Mouse (Mus musculus) midbrain, embryonic 12.5 days (tissue): ENCODE measurements around the gene Fancc. TPM values are rescaled to one million over a fixed set of nuclear protein-coding genes. Genes with fewer than 3 reads are reported as not detected.

Experiments used
- ATAC-seq: fragments of 200-750 bp; cut with Nextera tagmentation; 2 replicates; pipeline ENCODE4 v1.8.0; 2017; ENCODE audit warnings: low read depth, moderate TSS enrichment, moderate library complexity; ENCODE audit not compliant: low FRiP score
- H3K27ac ChIP-seq: fragments of 300-500 bp; sonication (generic); replicated peaks from 2 replicates; pipeline ENCODE4 v1.5.1; 2016; ENCODE audit warnings: mild to moderate bottlenecking
- H3K27me3 ChIP-seq: fragments of 300-500 bp; sonication (generic); 2 replicates; pipeline ENCODE4 v1.6.1; 2016; ENCODE audit warnings: mild to moderate bottlenecking
- H3K36me3 ChIP-seq: fragments of 300-500 bp; sonication (generic); 2 replicates; pipeline ENCODE4 v1.6.1; 2016
- H3K4me1 ChIP-seq: fragments of 300-500 bp; sonication (generic); 2 replicates; pipeline ENCODE4 v1.6.1; 2016
- H3K4me2 ChIP-seq: fragments of 300-500 bp; sonication (generic); replicated peaks from 2 replicates; pipeline ENCODE4 v1.6.1; 2016; ENCODE audit warnings: mild to moderate bottlenecking, moderate library complexity
- H3K4me3 ChIP-seq: fragments of 300-500 bp; sonication (generic); 2 replicates; pipeline ENCODE4 v1.5.1; 2016; ENCODE audit warnings: mild to moderate bottlenecking
- H3K9ac ChIP-seq: fragments of 300-500 bp; sonication (generic); replicated peaks from 2 replicates; pipeline ENCODE4 v1.6.1; 2016; ENCODE audit warnings: mild to moderate bottlenecking, moderate library complexity
- H3K9me3 ChIP-seq: fragments of 300-500 bp; sonication (generic); 2 replicates; pipeline ENCODE4 v1.6.1; 2016; ENCODE audit warnings: mild to moderate bottlenecking
- WGBS: fragments of 180-500 bp; shearing (Covaris S2); methylation state at CpG from one replicate; pipeline ENCODE4 v1.1.7; 2016; 5-methylcytosine and 5-hydroxymethylcytosine counted together
- polyA plus RNA-seq: library from polyadenylated mRNA; unstranded; fragments of >200 nt; fragmentation: Nextera tagmentation; extraction: Ambion mirVana; gene quantifications from 2 replicates; pipeline ENCODE4 v1.2.1, GENCODE M21; 2016

Gene Fancc
- polyA plus RNA-seq, 1 experiment from 2014 or later, result 24.8 TPM

DNA sequence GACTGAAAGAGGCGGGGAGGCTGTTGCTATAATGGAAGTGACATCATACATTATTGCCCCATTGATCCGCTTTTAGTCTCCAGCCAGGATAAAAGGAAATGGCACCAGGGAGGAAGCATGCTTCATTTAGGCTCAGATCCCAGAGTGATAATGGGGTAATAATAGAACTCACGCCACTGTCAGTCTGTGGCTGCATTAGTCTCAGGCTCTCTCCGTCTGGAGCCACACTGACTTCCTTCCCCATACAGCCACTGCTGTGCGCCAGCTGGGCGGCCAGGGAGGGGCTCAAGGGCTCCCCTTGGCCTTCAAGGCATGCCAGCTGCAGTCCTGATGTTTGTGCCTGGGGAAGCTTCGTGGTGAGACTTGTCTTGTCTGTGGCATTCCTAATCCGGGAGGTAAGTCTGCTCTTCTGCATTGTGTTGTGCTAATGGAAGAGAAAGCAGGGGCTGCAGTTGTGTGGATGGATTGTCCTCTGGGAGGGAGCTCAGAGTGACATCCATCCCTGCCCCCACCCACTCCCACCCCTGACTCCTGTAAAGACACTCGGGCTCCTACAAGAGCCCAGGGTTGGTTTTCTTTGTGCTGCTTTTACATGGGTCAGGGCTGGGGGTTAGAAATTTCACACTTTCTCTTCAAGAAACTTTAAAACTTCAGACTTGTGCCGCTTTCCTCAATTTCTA, 218.1 kb downstream of the Fancc start:
- WGBS, result 9% methylated on average over 10 of the region's 10 CpGs
- Histone ChIP-seq H3K9ac (no peak overlapping the region), H3K9me3 (no peaks in the 10 kb centered on the region), H3K4me3 (no peak overlapping the region), H3K27ac (peak overlapping the region; percentile 61; the same call in 1 of the 2 replicates), H3K36me3 (no peaks in the 10 kb centered on the region), H3K27me3 (peaks cover 39% of the 10 kb centered on the region; the same call in 1 of the 2 replicates), H3K4me2 (peak overlapping the region; percentile 41), H3K4me1 (peaks cover 36% of the 10 kb centered on the region)
- peak; percentile 81 for ATAC-seq

DNA sequence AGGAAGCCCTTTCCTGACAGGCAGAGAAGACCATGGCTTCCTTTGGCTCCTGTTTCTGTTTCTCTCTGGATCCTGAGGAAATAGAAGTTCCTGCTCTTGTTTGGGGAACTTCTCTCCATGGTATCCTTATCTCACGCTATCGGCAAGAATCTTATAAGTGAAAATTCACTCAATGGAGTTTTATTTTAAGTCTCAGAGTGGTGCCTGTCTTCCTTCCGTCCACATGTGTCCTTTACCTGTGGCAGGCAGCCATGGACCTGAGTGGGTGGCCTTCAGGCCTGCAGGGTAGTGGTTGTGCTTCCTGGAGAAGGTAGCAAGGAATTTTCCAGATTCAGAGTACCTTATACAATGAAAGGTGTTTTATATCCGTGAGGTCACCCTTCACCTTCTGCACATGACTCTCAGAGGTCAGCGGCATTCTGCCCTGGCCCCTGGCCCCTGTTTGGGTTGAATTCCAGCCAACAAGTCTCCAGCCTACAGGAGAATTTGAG, 218.9 kb downstream of the Fancc start:
- peaks cover 42% of the 10 kb centered on the region; the same call in 1 of the 2 replicates for H3K27me3 ChIP-seq
- no peaks in the 10 kb centered on the region for H3K9me3 ChIP-seq
- no peak overlapping the region for H3K4me3 ChIP-seq
- H3K9ac ChIP-seq, result 0 out of 2 replicates have a peak overlapping the region, but pooled peaks have one; percentile 24
- H3K4me2 ChIP-seq, result peak overlapping the region; percentile 41; the same call in 1 of the 2 replicates
- 63% methylated on average over 5 of the region's 5 CpGs for WGBS
- peaks cover 40% of the 10 kb centered on the region for H3K4me1 ChIP-seq
- H3K27ac ChIP-seq, result no peak overlapping the region
- ATAC-seq, result no peak
- H3K36me3 ChIP-seq, result no peaks in the 10 kb centered on the region

DNA sequence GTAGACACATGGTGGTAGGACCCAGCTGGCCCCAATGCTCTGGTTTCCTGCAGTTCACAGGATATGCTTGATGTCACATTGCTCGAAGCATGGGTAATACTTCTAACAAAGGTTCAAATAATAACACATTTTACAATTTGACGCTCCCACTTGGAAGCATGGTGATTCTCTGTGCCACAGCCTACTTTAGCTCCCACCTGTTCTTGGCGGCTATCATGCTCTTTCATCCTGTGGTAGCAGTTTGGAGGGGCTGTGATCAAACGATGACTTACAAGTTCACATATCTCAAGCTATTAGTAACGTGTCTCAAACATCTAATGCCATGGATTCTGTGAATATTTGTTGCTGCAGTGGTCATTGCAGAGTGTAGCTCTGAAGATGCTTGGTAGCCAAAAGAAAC, 219.8 kb downstream of the Fancc start:
- Histone ChIP-seq H3K4me3 (no peak overlapping the region), H3K4me2 (no peak overlapping the region), H3K9ac (no peak overlapping the region), H3K27me3 (peaks cover 44% of the 10 kb centered on the region; the same call in 1 of the 2 replicates), H3K9me3 (no peaks in the 10 kb centered on the region), H3K4me1 (peaks cover 48% of the 10 kb centered on the region), H3K36me3 (no peaks in the 10 kb centered on the region), H3K27ac (no peak overlapping the region)
- ATAC-seq, result no peak
- 77% methylated on average over 5 of the region's 5 CpGs for WGBS

DNA sequence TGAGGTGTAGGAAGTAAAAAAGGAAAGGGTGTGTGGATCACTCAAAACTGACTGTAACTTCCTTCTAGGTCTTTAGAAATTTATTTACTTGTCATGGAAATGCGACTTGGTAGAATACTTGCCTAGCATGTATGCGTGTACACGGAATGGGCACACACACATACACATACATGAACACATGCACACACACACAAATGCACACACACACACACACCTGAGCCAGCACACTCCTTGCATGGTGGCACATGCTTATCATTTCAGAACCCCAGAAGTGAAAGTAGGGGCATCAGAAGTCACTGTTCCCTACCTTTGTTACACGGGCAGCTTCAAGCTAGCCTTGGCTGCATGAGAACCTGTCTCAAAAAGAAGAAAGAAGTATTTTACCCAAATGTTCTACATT, 220.7 kb downstream of the Fancc start:
- Histone ChIP-seq H3K4me2 (no peak overlapping the region), H3K27me3 (peaks cover 42% of the 10 kb centered on the region; the same call in 1 of the 2 replicates), H3K27ac (no peak overlapping the region), H3K9me3 (no peaks in the 10 kb centered on the region), H3K36me3 (no peaks in the 10 kb centered on the region), H3K9ac (no peak overlapping the region), H3K4me3 (no peak overlapping the region), H3K4me1 (peaks cover 54% of the 10 kb centered on the region)
- 93% methylated on average over 4 of the region's 4 CpGs for WGBS
- no peak for ATAC-seq

DNA sequence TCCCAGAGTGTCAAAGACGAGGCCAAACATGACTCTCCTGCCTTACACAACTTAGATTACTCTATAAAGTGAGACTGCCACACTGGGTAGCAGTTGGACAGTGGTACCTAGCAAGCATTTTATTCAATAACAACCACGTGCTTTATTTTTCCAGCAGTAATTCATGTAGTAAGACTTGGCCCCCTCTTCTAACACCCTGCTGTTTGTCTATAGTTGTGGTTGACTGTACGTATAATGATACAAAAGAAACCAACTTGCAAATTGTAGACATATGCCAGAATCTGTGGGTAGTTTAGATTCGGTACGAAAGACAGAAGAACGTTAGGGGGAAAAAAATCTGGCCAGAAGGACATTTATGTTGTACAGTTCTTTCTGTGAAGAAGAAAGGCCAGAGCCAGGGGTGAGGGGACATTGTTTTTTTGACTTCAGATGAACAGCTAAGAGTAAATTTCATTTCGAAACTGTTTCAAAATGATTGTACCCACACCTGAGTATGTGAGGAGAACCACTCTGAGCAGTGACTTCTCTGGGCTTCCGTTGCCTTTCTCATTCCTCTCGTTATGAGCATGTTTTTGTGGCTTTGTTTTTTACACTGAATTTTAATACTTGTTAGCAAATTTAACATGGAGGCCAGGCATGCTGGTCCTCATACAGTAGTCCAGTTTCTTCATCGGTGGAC, 222.5 kb downstream of the Fancc start:
- 84% methylated on average over 10 of the region's 10 CpGs for WGBS
- ATAC-seq, result no peak
- no peaks in the 10 kb centered on the region for H3K9me3 ChIP-seq
- H3K4me1 ChIP-seq, result peaks cover 39% of the 10 kb centered on the region
- no peaks in the 10 kb centered on the region for H3K36me3 ChIP-seq
- peaks cover 45% of the 10 kb centered on the region for H3K27me3 ChIP-seq
- H3K9ac ChIP-seq, result no peak overlapping the region
- H3K27ac ChIP-seq, result no peak overlapping the region
- H3K4me3 ChIP-seq, result no peak overlapping the region
- H3K4me2 ChIP-seq, result peak overlapping the region; percentile 38

DNA sequence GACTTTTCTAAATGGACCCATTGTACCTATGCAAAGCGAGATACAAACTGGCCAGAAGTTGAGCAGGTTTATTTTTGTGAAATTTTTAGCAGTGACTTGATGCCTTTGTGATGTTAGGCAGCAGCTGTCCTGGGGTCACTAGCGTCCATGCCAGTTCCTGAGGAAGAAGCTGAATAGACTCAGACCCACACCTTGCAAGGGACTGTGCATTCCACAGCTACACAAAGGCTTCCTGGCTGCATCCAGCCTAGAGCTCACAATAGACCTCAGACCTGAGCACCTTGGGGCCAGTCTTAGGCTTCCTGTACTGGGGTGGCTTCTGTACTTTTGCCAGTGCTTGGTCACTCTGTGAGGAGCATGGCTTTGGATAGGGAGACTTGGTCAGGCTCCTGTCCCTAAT, 223.2 kb downstream of the Fancc start:
- Histone ChIP-seq H3K27ac (no peak overlapping the region), H3K4me1 (peaks cover 31% of the 10 kb centered on the region), H3K4me2 (peak overlapping the region; percentile 38), H3K36me3 (no peaks in the 10 kb centered on the region), H3K9me3 (no peaks in the 10 kb centered on the region), H3K27me3 (peaks cover 50% of the 10 kb centered on the region), H3K4me3 (peak overlapping the region; percentile 13; the same call in 1 of the 2 replicates), H3K9ac (no peak overlapping the region)
- no peak for ATAC-seq
- WGBS, result 36% methylated on average over 2 of the region's 2 CpGs

DNA sequence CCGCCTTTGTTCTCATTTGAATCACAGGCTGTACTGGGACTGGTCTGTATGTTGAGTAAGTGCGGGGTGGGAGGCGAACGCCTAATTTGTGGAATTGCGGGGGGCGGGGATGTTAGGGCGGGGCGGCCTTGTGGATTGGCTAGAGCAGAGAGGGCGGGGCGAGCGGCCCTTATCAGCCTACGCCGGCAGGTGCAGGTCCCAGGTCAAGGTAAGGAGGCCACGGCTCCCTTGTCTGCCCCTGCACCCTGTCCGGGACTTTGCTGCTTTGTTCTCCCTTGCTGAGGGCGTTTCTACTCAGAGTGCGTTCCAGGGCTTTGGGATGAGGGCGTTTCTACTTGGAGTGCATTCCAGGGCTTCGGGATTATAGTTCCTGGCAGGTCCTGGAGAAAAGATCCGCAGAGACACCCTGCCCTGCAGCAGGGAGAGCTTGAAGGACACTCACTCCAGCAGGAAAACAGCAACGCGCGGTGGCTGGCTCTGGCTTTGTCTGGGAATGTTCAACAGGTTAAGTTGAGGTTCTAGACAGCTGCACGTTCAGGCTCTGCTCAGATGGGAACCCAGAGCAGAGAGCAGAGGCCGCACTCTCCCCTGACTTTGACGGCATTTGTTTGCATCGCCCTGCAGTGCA, 224.4 kb downstream of the Fancc start:
- H3K4me2 ChIP-seq, result peak overlapping the region; percentile 73
- H3K9ac ChIP-seq, result peak overlapping the region; percentile 47
- ATAC-seq, result peak; percentile 87
- H3K4me3 ChIP-seq, result peak overlapping the region; percentile 47
- H3K27me3 ChIP-seq, result peaks cover 52% of the 10 kb centered on the region
- no peaks in the 10 kb centered on the region for H3K9me3 ChIP-seq
- H3K36me3 ChIP-seq, result no peaks in the 10 kb centered on the region
- under 1% methylated on average over 27 of the region's 27 CpGs for WGBS
- peak overlapping the region; percentile 58 for H3K27ac ChIP-seq
- H3K4me1 ChIP-seq, result peaks cover 22% of the 10 kb centered on the region

DNA sequence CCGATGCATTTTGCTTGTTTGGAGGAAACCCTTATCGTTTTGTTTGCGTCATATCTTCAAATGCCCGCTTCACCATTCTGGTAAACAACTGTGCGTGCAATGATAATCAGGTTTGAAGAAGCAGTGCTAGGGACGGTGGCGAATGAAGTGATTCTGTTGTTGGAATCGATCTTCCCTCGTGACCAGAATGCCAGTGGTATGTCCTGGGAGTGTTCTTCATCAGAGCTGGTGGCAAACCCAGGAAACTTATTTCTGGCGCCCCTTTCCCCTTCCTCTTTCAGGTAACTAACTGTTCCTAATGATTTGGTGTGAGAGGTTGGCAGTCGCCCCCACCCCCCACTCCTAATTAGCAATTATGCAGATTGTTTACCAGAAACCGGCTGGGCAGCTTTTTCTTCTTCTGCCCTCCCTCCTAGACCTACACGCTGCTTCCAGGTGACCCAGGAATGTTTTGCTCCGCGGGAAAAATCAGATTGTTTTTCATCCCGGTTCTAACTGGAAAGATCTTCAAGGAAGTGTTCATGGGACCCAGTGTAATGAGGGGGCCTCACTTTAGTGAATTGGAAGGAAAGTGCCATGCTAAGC, 225.0 kb downstream of the Fancc start:
- Histone ChIP-seq H3K27ac (no peak overlapping the region), H3K9me3 (no peaks in the 10 kb centered on the region), H3K4me3 (peak overlapping the region; percentile 47), H3K4me1 (peaks cover 22% of the 10 kb centered on the region), H3K9ac (0 out of 2 replicates have a peak overlapping the region, but pooled peaks have one; percentile 47), H3K27me3 (peaks cover 48% of the 10 kb centered on the region), H3K36me3 (no peaks in the 10 kb centered on the region), H3K4me2 (peak overlapping the region; percentile 73)
- peak; percentile 24 for ATAC-seq
- 5% methylated on average over 16 of the region's 16 CpGs for whole genome bisulfite sequencing

DNA sequence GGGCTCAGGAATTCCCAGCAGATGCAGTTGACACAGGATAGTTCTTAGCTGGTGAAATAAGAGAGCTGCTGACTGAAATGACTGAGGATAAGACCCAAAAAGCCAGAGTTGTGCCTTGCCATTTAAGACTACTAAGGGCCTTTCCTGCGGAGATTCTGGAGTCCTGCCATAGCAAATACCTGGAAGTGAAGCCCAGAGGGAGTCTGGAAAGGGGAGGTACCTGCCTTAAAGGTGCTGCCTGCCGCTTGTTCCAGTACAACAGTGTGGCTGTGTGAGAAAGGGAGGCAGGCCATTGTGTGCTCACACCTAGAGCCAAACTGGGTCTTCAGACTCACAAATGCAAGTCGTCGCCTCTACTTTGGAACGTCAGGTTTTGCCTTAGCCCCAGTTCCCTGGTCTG, 226.9 kb downstream of the Fancc start:
- Histone ChIP-seq H3K4me3 (no peak overlapping the region), H3K27ac (no peak overlapping the region), H3K9me3 (no peaks in the 10 kb centered on the region), H3K9ac (no peak overlapping the region), H3K4me1 (peaks cover 22% of the 10 kb centered on the region), H3K36me3 (no peaks in the 10 kb centered on the region), H3K4me2 (no peak overlapping the region), H3K27me3 (peaks cover 38% of the 10 kb centered on the region)
- ATAC-seq, result no peak
- 36% methylated on average over 5 of the region's 5 CpGs for WGBS

DNA sequence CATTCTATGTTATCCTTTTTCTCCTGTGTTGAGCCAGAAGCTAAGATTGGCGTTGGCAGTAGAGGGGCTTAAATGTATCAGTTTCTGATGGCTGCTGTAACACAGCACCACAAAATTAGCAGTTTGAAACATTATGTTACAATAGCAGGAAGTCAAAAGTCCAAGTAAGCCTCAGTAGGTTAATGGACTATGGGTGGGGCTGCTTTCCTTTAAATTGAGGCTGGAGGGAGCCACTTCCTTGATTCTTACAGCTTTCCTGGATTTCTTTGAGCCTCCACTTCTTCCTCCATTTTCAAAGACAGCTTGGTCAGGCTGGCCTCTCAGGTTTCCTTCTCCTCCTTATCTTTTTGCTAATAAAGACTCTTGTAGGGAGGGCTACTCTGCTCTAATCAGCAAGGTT, 228.3 kb downstream of the Fancc start:
- Histone ChIP-seq H3K4me1 (peaks cover 18% of the 10 kb centered on the region), H3K4me2 (no peak overlapping the region), H3K4me3 (no peak overlapping the region)

DNA sequence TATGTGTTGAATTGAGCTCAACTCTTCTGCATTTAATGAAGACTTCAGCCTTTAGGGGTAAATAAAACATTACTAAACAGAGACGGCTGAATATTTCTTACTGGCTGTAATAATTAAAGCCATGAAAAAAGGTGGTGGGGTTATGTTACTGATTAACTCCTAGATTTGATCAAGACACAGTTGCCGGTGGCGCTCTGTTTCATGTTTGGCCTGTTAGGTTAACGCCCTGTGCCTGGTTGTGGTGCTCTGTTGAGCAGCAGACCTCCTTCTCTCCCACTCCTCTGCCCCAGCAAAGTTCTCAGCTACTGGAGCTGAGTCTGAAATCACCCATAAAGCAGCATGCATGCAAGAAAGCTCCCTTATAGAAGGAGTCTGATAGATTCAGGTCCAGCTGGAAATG, 228.7 kb downstream of the Fancc start:
- H3K27ac ChIP-seq, result no peak overlapping the region
- H3K36me3 ChIP-seq, result no peaks in the 10 kb centered on the region
- WGBS, result 86% methylated on average over 4 of the region's 4 CpGs
- no peak overlapping the region for H3K9ac ChIP-seq
- no peaks in the 10 kb centered on the region for H3K9me3 ChIP-seq
- ATAC-seq, result no peak
- H3K4me3 ChIP-seq, result no peak overlapping the region
- peaks cover 25% of the 10 kb centered on the region for H3K27me3 ChIP-seq
- peaks cover 17% of the 10 kb centered on the region for H3K4me1 ChIP-seq
- H3K4me2 ChIP-seq, result no peak overlapping the region

More for the DNA sequence above, 228.3 kb downstream of the Fancc start:
- Histone ChIP-seq H3K36me3 (no peaks in the 10 kb centered on the region), H3K9me3 (no peaks in the 10 kb centered on the region), H3K27ac (no peak overlapping the region), H3K27me3 (peaks cover 25% of the 10 kb centered on the region), H3K9ac (no peak overlapping the region)
- ATAC-seq, result no peak
- WGBS, result 94% methylated on average over 1 of the region's 1 CpGs
